Mouse (Mus musculus) mesoderm, embryonic 11.5 days (tissue): Measurements from ENCODE around the gene 1700016C15Rik.

ENCODE experiments used
- DNase-seq: peaks from one replicate; pipeline ENCODE4 v3.0.0-alpha.2; 2012; ENCODE audit warnings: low read depth, low spot score

Gene 1700016C15Rik

GRCm38 (mm10) chr1:177729043-177730024, at the start of gene 1700016C15Rik:
Gene 1700016C15Rik (plus strand): TSS chr1:177729814.
- no peak for DNase-seq

- DNase-seq = no peak
Observed at GRCm38 (mm10) chr1:177681239-177681638, 48.4 kb upstream of the 1700016C15Rik start.

DNA sequence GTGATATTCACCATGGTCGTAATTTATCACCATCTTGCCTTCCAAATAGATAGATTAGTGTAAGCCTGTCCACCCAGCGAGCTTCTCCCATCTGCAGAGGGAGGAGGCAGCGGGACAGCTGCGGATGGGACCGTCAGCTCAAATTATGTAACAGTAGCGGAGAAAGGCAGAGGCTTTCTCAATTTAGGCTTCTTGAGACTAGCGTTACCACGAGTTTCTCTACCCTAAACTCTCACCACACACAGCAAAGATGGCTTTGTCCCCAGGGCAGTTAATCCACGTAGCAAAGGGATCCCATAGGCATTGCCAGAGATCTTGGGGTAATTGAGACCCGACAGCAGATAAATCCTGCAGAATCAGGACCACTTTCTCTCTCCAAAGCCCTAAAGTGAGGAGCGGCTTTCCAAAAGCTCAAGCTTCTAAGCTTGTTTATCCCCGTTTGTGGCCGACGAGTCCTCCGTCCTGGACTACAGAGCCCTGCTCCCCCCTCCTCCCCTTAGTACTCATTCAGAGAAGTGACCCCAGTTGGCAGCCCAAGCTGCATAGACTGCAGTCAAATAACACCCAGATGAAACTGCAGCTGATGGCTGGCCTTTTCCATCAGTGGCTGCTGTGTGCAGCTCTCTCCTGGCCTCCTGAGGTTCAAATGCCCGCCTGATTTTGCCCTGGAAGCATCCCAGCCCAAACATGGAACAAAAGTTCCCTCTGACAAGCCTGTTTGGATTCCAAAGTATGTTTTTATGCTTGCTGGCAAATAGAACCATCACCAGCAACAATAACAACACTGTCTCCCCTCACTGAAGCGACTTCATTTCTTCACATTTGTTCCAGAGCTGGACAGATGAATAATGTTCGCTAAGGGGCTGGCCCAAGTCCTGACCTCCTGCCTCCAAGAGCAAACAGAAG, 45.4 kb upstream of the 1700016C15Rik start:
- no peak for DNase-seq

GRCm38 (mm10) chr1:177684901-177685300, 44.7 kb upstream of the 1700016C15Rik start:
- peak; percentile 75 for DNase-seq

GRCm38 (mm10) chr1:177686137-177686536, 43.5 kb upstream of the 1700016C15Rik start:
- no peak for DNase-seq

GRCm38 (mm10) chr1:177686982-177687381, 42.6 kb upstream of the 1700016C15Rik start:
- DNase-seq = no peak

DNA sequence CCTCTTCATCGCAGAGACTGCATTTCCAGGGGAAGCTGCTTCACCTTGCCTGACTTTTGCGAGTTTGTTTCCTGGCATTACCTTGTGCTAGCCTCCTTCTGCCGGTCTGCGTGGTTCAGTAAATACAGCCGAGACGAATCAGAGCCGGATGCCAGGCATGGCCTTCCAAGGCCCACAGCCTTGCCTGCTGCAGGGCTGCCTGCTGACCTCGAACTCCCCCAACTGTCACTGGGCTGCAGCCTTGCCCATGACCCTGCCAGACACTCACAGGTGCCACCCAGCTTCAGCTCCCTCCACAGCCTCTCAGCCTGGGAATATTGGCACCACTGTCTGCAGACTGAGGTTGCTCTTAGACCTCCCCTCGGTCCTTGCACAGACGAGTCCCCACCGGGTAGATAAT, 37.1 kb upstream of the 1700016C15Rik start:
- DNase-seq = no peak

DNA sequence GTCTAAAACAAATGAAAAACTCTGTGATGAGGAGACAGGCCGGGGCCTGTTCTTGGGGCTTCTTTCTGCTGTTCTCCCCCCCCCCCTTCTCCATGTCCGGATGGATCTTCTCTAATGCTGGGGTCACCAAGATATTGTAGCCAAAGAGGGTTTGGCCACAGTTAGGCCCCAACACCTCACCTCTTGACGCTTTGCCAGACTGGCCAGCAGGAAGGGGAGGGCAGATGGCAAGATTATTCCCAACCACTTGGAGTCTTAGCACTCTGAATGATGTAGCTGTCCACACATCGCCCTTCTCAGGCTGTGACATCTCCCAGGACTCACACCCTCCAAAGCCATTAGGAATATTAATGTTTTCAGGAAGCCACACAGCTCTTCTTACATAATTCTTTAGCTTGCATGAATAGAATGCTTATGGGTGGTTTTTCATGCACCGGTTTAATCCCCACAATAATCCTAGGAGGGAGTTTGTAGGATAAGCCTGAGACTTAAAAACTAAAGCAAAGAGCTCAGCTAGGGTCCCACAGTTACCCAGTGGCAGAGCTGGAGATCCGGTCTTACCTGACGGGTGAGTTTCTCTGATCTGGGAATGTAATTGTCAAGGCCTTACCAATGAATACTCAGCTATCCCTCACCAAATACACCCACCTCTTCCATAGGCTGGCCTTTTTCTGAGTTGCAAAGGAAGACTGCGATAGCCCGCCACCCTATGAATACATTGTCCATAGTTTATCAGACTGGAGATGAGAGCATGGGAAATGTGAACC, 35.9 kb upstream of the 1700016C15Rik start:
- DNase-seq = no peak

GRCm38 (mm10) chr1:177700560-177700959, 29.1 kb upstream of the 1700016C15Rik start:
- no peak for DNase-seq

DNA sequence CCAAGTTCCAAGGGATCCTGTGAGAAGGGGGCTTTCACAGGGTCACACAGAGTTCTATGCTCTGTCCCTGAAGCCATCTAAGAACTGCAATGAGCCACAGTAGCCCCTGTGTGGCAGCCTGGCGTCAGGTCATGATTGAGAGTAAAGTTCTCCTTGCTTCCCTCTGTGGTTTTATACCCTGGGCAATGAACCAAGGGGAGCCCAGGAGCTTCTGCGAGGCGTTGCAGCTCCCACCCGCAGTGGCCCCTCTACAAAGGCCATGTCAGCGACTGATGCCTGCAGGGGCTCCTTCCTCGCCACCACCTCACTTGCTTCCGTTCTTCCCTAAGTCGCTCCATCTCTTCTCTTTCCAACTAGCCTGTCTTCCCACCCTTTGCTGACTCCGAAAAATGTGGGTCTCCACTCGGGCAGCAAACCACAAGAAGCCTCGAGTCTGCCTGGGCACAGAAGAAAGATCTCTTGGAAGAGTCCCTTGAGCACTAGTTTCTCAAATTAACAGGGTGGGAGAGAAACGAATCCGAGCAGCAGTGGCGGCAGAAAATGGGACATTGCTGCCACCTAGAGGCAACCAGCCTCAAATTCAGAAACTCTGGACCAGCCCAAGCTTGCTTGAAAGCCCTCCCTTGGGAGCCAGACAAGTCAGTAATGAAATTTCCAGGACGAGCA, 27.0 kb upstream of the 1700016C15Rik start:
- DNase-seq = peak; percentile 91

- DNase-seq = no peak
Observed at GRCm38 (mm10) chr1:177703147-177703807, 26.3 kb upstream of the 1700016C15Rik start.

GRCm38 (mm10) chr1:177705204-177705603, 24.4 kb upstream of the 1700016C15Rik start:
- DNase-seq = no peak

- no peak for DNase-seq
Observed at GRCm38 (mm10) chr1:177707571-177707970, 22.0 kb upstream of the 1700016C15Rik start.

DNA sequence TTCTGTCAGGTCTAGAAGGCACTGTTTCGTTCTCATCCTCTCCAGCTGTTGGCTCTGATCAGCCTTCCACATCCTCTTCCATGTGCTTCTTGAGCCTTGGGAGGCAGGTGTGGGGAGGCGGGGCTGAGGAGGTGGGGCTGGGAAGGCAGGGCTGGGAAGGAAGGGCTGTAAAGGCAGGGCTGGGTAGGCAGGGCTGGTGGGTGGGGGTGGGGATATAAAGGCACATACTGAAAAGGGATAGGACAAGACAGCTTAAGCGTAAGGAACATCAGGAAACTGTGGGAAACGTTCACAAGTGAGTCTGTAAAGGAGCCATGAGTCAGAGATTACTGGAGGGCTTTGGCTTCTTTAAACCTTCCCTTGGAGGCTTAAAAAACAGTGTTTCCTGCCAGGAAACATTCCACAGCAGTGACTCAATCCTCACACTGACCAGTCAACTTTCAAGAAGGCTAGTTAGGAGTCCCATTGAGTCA, 21.0 kb upstream of the 1700016C15Rik start:
- DNase-seq = no peak

GRCm38 (mm10) chr1:177711000-177711399, 18.6 kb upstream of the 1700016C15Rik start:
- DNase-seq = no peak

DNA sequence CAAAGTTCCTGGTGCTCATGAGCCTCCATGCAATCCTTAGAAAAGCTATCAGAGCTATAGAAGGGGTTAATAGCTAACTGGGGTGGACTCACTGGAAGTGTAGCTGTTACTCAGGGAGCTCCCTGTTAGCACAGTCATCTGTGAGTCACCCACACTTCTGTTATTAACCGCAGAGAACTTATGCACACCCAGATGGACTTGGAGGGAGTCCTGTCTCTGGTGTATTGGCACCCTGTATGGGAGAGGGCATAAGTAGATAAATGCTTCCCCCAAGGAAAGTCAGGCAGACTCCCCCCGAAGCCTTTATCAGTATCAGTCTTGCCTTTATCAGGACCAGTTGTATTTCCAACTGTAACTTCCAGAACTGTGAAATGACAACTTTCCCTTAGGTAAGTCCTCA, 18.2 kb upstream of the 1700016C15Rik start:
- DNase-seq = no peak

DNA sequence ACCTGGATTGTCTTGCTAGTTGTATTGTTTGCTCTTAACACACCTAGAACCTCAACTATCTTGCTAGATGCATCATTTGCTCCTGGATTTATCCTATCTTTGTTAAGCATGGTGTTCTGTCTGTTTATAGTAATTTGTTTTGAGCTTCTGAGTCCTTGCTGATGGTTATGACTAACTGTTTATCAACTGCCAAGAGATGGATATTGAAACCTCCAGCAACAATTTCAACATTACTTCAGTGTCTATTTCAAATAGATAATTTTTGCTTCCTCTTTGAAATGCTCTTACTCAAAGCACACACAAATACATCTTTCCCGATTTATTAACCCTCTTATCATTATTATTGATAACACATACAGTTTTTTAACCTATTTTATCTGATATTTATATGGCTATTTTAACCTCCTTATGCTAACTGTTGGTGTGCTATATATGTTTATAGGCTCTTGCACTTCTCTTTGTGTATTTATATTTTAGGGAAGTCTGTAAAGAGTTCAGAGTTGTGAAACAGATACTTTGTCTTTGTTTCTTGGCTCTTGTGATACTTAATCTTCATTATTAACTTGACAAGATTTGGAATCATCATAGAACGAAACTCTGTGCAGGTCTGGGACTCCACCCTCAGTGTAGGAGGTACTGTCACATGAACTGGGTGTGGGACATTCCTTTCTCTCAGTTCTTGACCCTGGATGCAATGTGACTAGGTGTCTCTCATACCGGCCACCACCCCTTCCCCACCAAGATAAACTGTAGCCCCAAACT, 15.8 kb upstream of the 1700016C15Rik start:
- DNase-seq = no peak

GRCm38 (mm10) chr1:177714397-177715012, 15.1 kb upstream of the 1700016C15Rik start:
- no peak for DNase-seq

DNA sequence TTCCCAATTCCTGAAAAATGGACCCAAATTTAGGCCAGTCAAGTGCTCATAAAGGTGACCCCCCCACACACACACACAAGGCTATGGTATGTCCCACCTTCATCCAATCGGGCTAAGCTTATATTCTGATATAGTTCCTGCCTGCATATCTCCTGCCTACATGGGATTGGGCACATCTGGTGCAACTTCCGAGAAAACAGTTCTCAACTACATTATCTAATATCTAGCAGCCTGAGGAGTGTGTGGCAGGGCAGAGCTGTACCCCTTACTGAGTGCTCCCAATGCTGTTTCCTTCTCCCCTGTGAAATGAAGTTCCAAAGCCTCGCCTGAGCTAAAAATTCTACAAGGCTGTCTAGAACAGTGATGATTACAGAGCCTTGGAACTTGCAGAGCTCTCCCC, 13.2 kb upstream of the 1700016C15Rik start:
- DNase-seq = no peak
